Mouse (Mus musculus) intestine, postnatal 0 days (tissue): Measurements from ENCODE around the gene Ptprg. TPM values are rescaled to one million over a fixed set of nuclear protein-coding genes. Genes with fewer than 3 reads are reported as not detected.

Experiments
- ATAC-seq: fragments of 200-750 bp; cut with Nextera tagmentation; 2 replicates; pipeline ENCODE4 v1.8.0; 2017; ENCODE audit warnings: mild to moderate bottlenecking, moderate TSS enrichment, moderate library complexity
- H3K27ac ChIP-seq: fragments of 300-500 bp; sonication (generic); 2 replicates; pipeline ENCODE4 v1.5.1; 2014; ENCODE audit warnings: mild to moderate bottlenecking, low read depth, low read length, moderate library complexity
- H3K27me3 ChIP-seq: fragments of 300-500 bp; sonication (generic); replicated peaks from 2 replicates; pipeline ENCODE4 v1.6.1; 2014; ENCODE audit warnings: low read length, mixed read lengths; ENCODE audit not compliant: control insufficient read depth, insufficient read depth
- H3K36me3 ChIP-seq: fragments of 300-500 bp; sonication (generic); 2 replicates; pipeline ENCODE4 v1.6.1; 2014; ENCODE audit warnings: mild to moderate bottlenecking, moderate library complexity; ENCODE audit not compliant: control insufficient read depth, insufficient read depth
- H3K4me1 ChIP-seq: fragments of 300-500 bp; sonication (generic); replicated peaks from 2 replicates; pipeline ENCODE4 v1.6.1; 2014; ENCODE audit warnings: antibody characterized with exemption, low read length, mixed read lengths; ENCODE audit not compliant: control insufficient read depth, insufficient read depth
- H3K4me2 ChIP-seq: fragments of 300-500 bp; sonication (generic); replicated peaks from 2 replicates; pipeline ENCODE4 v1.6.1; 2014; ENCODE audit warnings: low read depth, mild to moderate bottlenecking, moderate library complexity
- H3K4me3 ChIP-seq: fragments of 300-500 bp; sonication (generic); 2 replicates; pipeline ENCODE4 v1.5.1; 2014; ENCODE audit warnings: low read depth, low read length
- H3K9ac ChIP-seq: fragments of 300-500 bp; sonication (generic); 2 replicates; pipeline ENCODE4 v1.6.1; 2014; ENCODE audit warnings: mild to moderate bottlenecking, low read depth, low read length
- H3K9me3 ChIP-seq: fragments of 300-500 bp; sonication (generic); 2 replicates; pipeline ENCODE4 v1.6.1; 2016; ENCODE audit warnings: mixed run types; ENCODE audit not compliant: control insufficient read depth
- CTCF ChIP-seq: sonication (generic); IDR thresholded peaks from 2 replicates; pipeline ENCODE4 v1.5.1; 2016; ENCODE audit warnings: low read depth, mild to moderate bottlenecking, control low read depth, antibody characterized with exemption, moderate library complexity
- WGBS: fragments of 180-500 bp; shearing (Covaris S2); extraction: QIAGEN DNeasy Blood & Tissue Kit; methylation state at CpG from one replicate; pipeline ENCODE4 v1.1.7; 2014; 5-methylcytosine and 5-hydroxymethylcytosine counted together
- polyA plus RNA-seq: library from polyadenylated mRNA; unstranded; fragments of >200 nt; fragmentation: Nextera tagmentation; extraction: Ambion mirVana; gene quantifications from 2 replicates; pipeline ENCODE4 v1.2.1, GENCODE M21; 2015

The Ptprg gene
- polyA plus RNA-seq, 1 experiment from 2014 or later = 3.7 TPM

DNA sequence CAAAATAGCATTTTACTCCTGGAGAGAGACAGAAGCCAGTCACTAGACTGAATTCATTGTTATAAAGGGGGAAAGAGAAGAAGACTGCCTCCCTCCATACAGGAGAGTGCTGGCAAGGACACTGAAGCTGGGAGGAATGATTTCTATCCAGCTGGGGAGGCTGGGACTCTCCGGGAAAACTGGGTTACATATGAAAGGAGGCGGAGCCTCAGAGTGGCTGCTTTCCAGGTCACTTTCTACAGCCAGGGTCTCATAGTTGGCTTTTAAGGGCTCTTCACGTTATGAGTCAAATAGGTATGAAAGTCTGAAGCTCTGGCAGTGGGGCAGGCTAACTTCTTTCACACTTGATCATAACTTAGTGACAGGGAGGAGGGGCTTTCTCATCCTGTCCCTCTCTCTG is 129.1 kb downstream of the Ptprg start:
- Histone ChIP-seq H3K9ac (no peak overlapping the region), H3K4me2 (no peak overlapping the region), H3K4me3 (no peak overlapping the region), H3K4me1 (0 out of 2 replicates have a peak, but pooled peaks cover 5% of the 10 kb centered on the region), H3K9me3 (no peaks in the 10 kb centered on the region), H3K27ac (no peak overlapping the region), H3K27me3 (no peaks in the 10 kb centered on the region), H3K36me3 (no peaks in the 10 kb centered on the region)
- no peak for ATAC-seq
- no peak for TF ChIP-seq CTCF
- WGBS = 26% methylated on average over 3 of the region's 3 CpGs

DNA sequence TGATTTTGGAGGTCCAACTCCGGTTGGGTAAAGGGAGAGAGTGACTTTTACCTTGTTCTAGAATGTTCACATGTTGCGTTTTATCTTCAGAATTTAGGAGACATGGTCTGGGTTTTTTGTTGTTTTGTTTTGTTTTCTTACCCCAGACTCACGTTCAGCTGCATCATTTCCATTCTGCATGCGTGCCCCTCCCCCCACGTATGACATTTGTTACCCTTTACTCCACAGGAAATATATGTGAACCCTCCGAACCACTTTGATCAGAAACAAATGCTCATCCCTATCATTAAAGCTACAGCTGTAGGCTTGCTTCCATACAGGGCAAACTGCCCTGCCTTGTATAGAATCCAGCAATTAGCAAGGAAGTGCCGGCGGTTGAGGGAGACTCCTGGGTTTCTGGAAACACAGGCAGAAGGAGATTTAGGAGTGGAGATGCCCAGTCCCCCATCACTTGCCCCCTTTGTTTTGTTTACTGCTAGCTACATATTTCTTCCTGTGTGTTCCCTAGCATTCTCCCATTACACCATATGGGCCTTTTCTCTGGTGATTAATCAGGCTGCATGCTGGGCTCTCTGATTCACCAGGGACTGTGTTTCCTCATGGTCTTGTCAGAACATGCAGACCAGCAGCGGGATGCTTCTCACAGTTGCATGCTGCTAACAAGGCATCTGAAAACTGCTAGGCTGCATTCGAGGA is 130.2 kb downstream of the Ptprg start:
- H3K9me3 ChIP-seq = no peaks in the 10 kb centered on the region
- no peak overlapping the region for H3K4me2 ChIP-seq
- 0 out of 2 replicates have a peak, but pooled peaks cover 5% of the 10 kb centered on the region for H3K4me1 ChIP-seq
- no peak for ATAC-seq
- no peak overlapping the region for H3K4me3 ChIP-seq
- H3K9ac ChIP-seq = no peak overlapping the region
- H3K27ac ChIP-seq = no peak overlapping the region
- 56% methylated on average over 10 of the region's 10 CpGs for WGBS
- no peak for TF ChIP-seq CTCF
- H3K27me3 ChIP-seq = no peaks in the 10 kb centered on the region
- no peaks in the 10 kb centered on the region for H3K36me3 ChIP-seq

DNA sequence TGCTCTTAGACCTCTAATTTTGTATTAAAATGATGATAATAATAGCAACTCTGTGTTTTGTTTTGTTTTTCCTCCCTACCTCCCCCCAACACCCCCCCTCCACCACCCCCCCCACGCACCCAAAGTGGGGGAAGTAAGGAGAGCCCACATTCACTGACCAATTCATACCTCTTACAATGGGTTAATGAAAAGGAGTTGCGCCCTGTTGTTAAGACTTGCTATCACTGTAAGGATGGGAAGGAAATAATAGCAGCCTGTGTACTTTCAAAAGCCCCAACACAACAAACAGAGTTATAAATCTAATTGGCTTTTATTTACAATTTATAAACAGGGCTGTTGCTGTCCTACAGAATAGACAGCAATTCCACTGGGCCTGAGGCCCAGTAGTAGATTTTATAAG is 130.8 kb downstream of the Ptprg start:
- ATAC-seq = no peak

DNA sequence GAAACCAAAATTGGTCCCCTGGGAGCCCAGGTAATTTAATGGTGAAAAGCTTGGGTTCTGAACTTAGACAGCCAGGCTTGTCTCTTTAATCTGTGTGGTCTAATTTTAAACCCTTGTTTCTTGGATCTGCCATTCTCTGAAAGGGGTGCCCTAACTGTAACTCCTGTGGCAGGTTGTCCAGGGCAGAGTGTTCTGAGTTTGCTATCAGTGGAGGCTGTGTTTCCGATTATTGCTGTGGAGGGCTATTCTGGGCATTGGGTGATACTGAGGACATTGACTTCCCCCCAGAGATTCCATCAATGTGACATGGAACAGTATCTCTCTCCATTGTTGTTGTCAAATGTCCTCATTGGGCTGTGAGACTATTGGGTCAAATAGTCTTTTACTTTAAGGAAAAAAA is 134.2 kb downstream of the Ptprg start:
- Histone ChIP-seq H3K4me2 (no peak overlapping the region), H3K36me3 (no peaks in the 10 kb centered on the region), H3K27ac (no peak overlapping the region), H3K9ac (no peak overlapping the region), H3K9me3 (no peaks in the 10 kb centered on the region), H3K4me1 (0 out of 2 replicates have a peak, but pooled peaks cover under 1% of the 10 kb centered on the region), H3K27me3 (no peaks in the 10 kb centered on the region), H3K4me3 (no peak overlapping the region)
- WGBS = 72% methylated on average over 1 of the region's 1 CpGs
- ATAC-seq = no peak
- no peak for TF ChIP-seq CTCF

More for the DNA sequence above, 130.8 kb downstream of the Ptprg start:
- Histone ChIP-seq H3K4me3 (no peak overlapping the region), H3K9ac (no peak overlapping the region), H3K4me2 (no peak overlapping the region), H3K27me3 (no peaks in the 10 kb centered on the region), H3K9me3 (no peaks in the 10 kb centered on the region), H3K27ac (no peak overlapping the region), H3K4me1 (0 out of 2 replicates have a peak, but pooled peaks cover 5% of the 10 kb centered on the region), H3K36me3 (no peaks in the 10 kb centered on the region)
- WGBS = 65% methylated on average over 2 of the region's 2 CpGs
- TF ChIP-seq CTCF = no peak

DNA sequence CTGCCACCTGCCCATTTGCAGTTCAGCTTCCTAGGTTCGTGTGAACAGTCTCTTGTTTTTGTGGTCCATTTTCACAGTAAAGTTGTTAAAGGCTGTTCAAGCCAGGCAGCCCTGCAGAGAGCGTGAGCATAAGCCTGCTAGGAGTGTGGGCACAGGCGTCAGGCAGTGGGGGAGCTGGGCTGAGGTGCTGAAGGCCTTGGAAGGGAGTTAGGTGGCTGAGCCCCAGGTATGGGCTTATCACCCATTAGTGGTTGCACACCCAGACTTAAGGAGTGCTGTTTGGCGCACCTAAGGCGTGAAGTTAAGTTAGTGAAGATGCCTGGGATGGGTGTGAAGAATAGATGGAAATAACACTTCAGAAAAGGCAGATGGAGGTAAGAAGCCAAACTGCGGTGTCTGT is 134.8 kb downstream of the Ptprg start:
- 82% methylated on average over 6 of the region's 6 CpGs for WGBS
- no peak for TF ChIP-seq CTCF
- Histone ChIP-seq H3K9me3 (no peaks in the 10 kb centered on the region), H3K4me1 (no peaks in the 10 kb centered on the region), H3K4me3 (no peak overlapping the region), H3K36me3 (no peaks in the 10 kb centered on the region), H3K27ac (no peak overlapping the region), H3K4me2 (no peak overlapping the region), H3K27me3 (no peaks in the 10 kb centered on the region), H3K9ac (no peak overlapping the region)
- ATAC-seq = no peak

DNA sequence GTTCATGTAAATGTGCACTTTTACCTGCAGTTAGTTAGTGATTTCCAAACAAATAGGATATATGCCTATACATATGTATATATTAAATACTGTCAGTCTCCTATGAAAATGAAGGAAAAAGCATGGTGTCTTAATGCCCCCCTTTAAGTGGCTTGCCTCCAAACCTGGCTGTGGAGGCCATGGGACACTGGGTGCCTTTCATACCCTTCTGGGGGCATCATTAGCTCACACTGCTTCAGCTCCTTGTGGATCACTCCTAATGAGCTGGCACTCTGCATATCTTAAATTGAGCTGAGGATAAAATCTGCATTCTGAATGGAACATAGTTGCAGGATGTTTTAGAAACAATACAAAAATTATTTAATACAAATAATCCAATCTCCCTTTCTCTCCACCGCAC is 136.7 kb downstream of the Ptprg start:
- Histone ChIP-seq H3K36me3 (no peaks in the 10 kb centered on the region), H3K9ac (no peak overlapping the region), H3K4me1 (no peaks in the 10 kb centered on the region), H3K4me3 (no peak overlapping the region), H3K4me2 (no peak overlapping the region), H3K9me3 (no peaks in the 10 kb centered on the region), H3K27me3 (no peaks in the 10 kb centered on the region), H3K27ac (no peak overlapping the region)
- 94% methylated on average over 1 of the region's 1 CpGs for WGBS
- ATAC-seq = no peak
- TF ChIP-seq CTCF = no peak
